Mouse (Mus musculus) large intestine, adult 2 months (tissue): ENCODE results near the gene Clec9a. TPM values are rescaled to one million over a fixed set of nuclear protein-coding genes. Genes with fewer than 3 reads are reported as not detected.
A peak's percentile ranks its signal among the peaks of the same experiment; 100 is the strongest.

Experiments
- DNase-seq: peaks from one replicate; pipeline ENCODE4 v3.0.0-alpha.2; 2012; ENCODE audit warnings: low read depth, low spot score
- WGBS: fragments of 180-500 bp; shearing (Covaris S2); methylation state at CpG from one replicate; pipeline ENCODE4 v1.1.7; 2018; 5-methylcytosine and 5-hydroxymethylcytosine counted together
- polyA plus RNA-seq: library from polyadenylated mRNA; depleted of rRNA; stranded (reverse); fragments of >200 nt; gene quantifications from 2 replicates; pipeline ENCODE4 v1.2.3, GENCODE M21; 2012; rRNA removed

Gene Clec9a
- polyA plus RNA-seq, 1 experiment = 0.60 TPM

DNA sequence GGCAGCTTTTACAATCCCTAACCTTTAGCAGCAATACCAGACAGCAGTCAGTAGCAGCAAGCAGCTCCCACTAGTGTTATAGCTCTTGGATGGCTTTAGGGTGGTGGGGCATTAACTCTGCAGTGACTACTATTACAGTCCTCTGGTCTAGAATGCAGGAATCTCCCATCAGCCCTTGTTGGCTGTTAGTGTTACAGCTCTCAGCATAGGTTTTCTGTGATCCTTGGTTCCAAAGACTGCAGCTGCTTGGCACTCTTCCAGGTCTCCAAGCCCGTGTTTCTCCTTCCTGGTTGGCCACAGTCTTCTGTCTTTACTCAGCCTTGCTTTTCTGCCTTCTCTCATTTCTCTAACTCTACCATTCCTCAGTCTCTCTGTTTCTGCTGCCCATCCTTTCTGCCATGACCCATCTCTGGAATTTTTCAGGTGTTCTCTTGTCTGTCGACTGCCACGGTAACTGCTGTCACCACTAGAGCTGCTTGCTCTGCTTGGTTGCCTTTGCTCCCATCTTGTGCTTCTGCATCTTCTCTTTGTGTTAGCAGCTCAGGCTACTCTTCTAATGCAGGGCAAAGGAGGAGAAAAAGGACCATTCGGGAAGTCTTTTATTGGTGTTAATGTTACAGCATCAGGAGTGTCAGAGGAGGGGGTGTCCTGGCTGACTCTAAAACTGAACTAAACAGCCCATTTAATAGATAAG lies 14.5 kb downstream of the Clec9a start:
- WGBS = 18% methylated on average over 4 of the region's 4 CpGs
- peak; percentile 48 for DNase-seq

DNA sequence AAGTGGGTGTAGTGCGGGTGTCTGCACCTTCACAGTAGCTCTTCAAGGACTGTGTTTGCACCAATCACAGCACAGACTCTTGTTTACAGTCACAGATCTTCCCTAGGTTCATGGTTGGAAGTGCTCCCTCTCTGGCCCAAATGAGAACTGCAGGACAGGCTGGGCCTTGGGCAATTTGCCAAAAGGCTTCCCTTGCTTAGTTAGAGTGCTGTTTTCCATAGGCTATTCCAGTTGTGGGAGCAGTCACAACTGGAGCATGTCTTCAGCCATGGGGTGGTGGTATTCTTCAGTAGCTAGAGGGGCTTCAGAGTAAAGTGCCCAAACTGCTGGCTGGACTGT lies 15.0 kb downstream of the Clec9a start:
- DNase-seq = peak; percentile 57

DNA sequence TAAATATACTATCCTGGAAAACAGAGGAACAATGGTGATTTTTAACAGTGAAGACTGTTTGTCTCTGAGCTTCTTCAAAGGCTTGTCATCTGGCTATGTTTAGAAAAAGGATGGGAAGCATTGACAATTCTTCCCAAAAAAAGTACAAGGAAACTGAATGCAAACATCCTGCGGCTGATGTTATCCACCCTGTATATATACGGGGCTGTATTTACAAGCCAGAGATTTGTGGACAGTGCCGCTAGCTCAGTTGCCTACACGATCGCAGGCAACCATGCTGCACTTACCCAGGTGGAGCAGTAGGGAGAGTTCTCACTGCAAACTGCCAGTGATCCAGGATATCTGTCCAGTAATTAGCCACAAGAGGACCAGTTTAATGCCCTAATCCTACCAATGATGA lies 16.6 kb downstream of the Clec9a start:
- DNase-seq = no peak
- WGBS = 43% methylated on average over 5 of the region's 5 CpGs

More for the DNA sequence above, 15.0 kb downstream of the Clec9a start:
- 18% methylated on average over 1 of the region's 1 CpGs for WGBS

DNA sequence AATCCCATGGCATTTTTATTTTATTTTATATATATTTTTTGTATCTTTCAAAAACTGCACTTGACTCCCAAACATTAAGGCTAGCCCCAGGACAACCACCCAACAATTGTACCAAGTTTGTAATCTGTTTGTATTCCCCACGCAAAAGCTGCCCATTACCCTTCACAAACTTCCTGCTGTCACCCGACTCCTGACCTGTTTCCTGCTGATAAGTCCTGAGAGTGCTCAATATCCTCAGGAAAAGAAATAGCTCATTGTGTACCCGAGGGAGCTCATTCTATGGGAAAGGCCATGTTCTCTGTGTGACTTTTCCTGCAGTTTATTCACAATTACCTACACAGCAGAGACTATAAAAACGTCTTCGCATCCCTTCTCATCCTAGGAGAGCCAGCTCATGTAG lies 17.1 kb downstream of the Clec9a start:
- 20% methylated on average over 5 of the region's 5 CpGs for WGBS
- no peak for DNase-seq

DNA sequence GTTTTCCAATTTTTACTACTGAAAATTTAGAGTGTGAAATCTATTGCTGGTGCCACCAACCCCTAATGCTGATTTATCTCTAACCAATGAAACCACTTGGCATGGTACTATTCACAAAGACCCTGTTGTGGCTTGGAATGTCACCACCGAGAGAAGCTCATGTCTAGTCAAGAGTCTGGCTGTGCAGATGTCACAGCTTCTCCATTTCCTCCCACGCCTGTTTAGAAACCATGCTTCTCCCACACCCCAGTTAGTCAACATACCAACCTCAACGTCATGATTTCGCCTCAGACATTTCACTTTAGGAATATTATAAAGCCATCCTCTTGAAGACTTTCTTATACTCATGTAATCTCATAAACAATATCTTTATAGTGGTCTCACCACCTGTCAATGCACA lies 18.6 kb downstream of the Clec9a start:
- WGBS = 66% methylated on average over 4 of the region's 4 CpGs
- DNase-seq = no peak

DNA sequence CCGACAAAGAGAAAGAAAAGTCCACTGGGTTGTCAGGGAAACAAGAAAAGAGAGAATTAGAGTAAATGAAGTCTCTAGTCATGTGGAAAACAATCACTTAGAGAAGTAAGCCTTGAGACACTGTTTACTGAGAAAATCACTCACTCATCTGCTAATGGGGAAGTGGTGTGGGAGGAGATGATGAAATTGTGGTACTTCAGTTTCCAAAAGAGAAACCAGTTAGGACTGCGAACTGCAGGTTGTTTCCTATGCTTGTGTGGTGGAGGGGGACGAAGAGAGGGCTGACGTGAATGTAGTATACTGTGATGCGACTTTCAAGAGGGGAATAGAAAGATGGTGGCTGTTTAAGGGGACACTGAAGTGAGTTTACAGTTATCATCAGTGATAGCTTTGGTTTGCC lies 25.6 kb downstream of the Clec9a start:
- no peak for DNase-seq
- WGBS = 80% methylated on average over 5 of the region's 5 CpGs

DNA sequence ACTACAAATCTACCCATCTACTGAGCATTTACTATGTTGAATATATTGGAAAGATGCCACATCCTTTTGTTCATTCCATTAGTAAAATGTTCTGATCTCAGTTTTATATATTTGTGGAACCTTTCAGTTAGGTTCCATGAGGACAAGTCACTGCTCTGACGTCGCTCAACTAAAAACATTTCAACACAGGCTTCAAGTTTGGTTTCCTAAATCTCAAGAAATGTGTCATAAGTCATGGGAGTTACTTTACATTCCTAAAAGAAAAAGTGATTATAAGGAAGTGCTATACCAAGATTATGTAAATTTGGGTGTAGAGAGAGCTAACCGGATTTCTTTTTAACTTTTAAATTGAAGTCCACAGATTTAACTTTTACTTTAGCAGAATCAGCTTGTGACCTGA lies 27.4 kb downstream of the Clec9a start:
- DNase-seq = no peak
- 69% methylated on average over 3 of the region's 3 CpGs for WGBS

DNA sequence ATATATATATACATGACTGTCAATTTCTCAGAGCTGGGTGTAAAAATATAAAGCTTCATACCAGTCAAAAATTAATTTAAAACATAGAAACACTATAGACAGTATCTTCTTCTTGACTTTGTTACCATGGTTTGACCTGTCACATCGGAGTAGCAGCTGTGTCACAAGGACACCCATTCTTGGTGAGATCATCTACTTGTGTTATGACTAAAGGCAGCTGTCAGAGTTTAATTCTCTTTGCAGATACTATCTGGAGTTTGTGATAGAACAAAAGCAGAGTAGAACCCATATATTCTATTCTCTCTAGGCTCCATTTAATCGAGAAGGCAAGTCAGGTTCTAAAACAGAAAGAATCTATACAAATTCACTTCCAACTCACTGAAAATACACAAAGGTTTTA lies 29.4 kb downstream of the Clec9a start:
- WGBS = 84% methylated on average over 2 of the region's 2 CpGs
- no peak for DNase-seq

DNA sequence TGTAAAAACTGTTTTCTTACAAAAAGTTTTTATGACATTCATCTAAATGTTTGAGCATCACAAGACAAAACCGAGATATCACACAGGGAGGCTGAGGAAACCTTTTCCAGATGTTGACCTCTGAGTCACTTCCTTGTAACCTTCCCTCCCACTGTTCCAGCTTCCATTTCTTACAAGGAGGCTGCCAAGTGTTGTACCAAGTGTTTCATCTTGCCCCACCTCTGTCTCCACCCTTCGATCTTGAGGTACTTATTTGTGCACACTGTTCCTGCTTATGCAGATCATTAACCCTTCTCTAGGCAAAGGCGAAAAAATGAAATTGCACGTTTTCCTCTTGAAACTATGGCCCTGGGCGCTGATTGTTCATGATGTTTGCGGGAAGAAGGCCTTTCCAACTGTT lies 41.1 kb downstream of the Clec9a start:
- no peak for DNase-seq
- WGBS = 39% methylated on average over 6 of the region's 6 CpGs

DNA sequence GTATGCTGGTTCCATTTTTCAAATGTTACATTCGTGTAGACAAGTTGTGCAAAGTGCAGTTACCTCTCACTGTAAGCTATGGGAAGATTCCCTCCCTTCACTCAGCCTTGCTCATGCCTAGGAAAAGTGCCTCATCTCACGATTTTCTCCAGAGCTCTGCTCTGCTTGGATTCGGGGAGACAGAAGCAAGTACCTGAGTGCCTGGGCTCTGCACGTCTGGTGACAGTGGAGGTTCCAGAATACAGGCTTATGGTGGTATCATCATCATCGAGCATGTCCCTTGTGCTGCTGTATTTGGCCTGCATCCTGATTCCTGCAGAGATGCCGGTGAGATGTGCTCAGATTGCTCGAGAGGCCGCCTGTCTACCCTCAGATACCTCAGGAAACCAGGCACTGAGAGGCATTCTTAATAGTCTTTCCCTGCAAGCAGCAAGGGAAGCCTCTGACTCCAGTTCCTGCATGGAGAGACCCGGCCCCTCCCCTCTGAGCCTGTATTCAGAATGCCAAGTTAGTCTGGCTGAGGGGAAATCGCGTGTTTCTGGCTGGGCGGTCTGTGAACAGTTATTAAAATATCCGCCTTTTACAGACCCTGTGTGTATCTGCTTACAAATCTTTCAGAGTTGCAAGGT lies 42.9 kb downstream of the Clec9a start, which contains the start of gene Clec1a:
Gene Clec1a (minus strand): TSS at position 590 of the 629 bp plus-strand sequence.
- 56% methylated on average over 13 of the region's 13 CpGs for WGBS
- DNase-seq = no peak

DNA sequence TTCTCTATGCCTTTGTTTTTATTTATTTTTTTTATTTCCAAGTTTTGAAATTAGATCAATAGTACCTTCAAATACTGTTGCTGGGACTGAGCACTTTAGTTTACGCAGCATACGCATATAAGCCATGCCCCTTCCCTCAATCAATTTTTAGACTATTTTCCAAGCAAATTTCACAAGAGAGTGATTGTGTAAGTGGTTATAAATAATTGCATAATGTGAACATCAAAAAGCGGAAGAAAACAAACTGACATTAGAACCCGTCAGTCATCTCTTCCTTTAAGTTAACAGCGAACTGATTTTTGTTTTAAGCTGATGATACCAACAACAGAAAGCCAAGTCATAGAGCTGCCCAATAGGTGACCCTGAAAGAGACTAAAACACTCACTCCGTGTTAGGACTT lies 62.7 kb downstream of the Clec9a start:
- WGBS = 89% methylated on average over 6 of the region's 6 CpGs
- DNase-seq = no peak

- DNase-seq = no peak
- 76% methylated on average over 5 of the region's 5 CpGs for WGBS
Measured at GRCm38 (mm10) chr6:129472627-129473026, 64.0 kb downstream of the Clec9a start.

Other genes starting within 250 kb of the Clec9a start
- 122 and 149 TPM in 2 replicates for gene Clec2d, start 228.2 kb upstream of the Clec9a start, polyA plus RNA-seq
- 1.5 and 1.7 TPM in 2 replicates for gene Cd69, start 133.4 kb upstream of the Clec9a start, polyA plus RNA-seq
- not detected in 2 replicates for gene 4922502D21Rik, start 77.1 kb upstream of the Clec9a start, polyA plus RNA-seq
- 0.52 and 0.73 TPM in 2 replicates for gene Clec12a, start 66.2 kb upstream of the Clec9a start, polyA plus RNA-seq
- not detected in 2 replicates for gene Clec12b, start 23.0 kb upstream of the Clec9a start, polyA plus RNA-seq
- 0.12 and 0.34 TPM in 2 replicates for gene Clec1b, start 11.6 kb upstream of the Clec9a start, polyA plus RNA-seq
- 0.24 and 0.58 TPM in 2 replicates for gene Clec1a, start 43.1 kb downstream of the Clec9a start, polyA plus RNA-seq
- gene Olr1, start 98.3 kb downstream of the Clec9a start, polyA plus RNA-seq = 0.07 TPM in 1 of 2 replicates, not detected in the other
- not detected in 2 replicates for gene Tmem52b, start 103.7 kb downstream of the Clec9a start, polyA plus RNA-seq
- gene Gabarapl1, start 124.3 kb downstream of the Clec9a start, polyA plus RNA-seq = 20.2 and 21.5 TPM in 2 replicates
- 0.16 and 0.19 TPM in 2 replicates for gene Klre1, start 169.0 kb downstream of the Clec9a start, polyA plus RNA-seq
- gene Klrd1, start 182.9 kb downstream of the Clec9a start, polyA plus RNA-seq = 0.36 and 0.91 TPM in 2 replicates
- 0.15 and 0.18 TPM in 2 replicates for gene Klrk1, start 215.0 kb downstream of the Clec9a start, polyA plus RNA-seq
- not detected in 2 replicates for gene Klrc3, start 234.5 kb downstream of the Clec9a start, polyA plus RNA-seq